Mouse (Mus musculus) kidney, postnatal 4 days (tissue): ENCODE data around the gene Nfe2.
A peak's percentile ranks its signal among the peaks of the same experiment; 100 is the strongest.
"Not testable (repeated sequence)": the region's sequence is repeated elsewhere in the genome, so short reads cannot be mapped to it uniquely, and the experiment has no call there.

ENCODE experiments used
- DNase-seq, 2 experiments: peaks; one replicate each; pipeline ENCODE4 v3.0.0; 2021; ENCODE audit warnings: mixed read lengths in 2 of 2

The Nfe2 gene

DNA sequence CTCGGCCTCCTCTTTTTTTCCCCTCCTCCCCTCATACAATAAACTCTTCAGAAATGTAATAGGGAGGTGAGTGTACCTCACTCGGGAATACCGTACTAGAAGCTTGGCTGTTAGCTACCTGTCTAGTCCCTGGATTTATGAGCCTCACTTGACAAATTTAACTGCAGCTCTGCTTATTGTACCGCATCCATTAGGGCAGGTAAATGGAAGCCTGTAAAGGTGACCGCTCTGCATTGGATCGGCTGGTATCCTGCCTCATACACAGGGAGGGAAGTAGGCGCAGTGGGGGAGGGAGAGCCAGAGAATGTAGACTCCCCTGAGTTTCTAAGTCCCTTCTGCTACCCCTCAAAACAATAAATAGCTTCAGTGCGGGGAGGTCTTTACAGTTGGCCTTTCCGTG, 32.6 kb upstream of the Nfe2 start:
- no peak for DNase-seq

DNA sequence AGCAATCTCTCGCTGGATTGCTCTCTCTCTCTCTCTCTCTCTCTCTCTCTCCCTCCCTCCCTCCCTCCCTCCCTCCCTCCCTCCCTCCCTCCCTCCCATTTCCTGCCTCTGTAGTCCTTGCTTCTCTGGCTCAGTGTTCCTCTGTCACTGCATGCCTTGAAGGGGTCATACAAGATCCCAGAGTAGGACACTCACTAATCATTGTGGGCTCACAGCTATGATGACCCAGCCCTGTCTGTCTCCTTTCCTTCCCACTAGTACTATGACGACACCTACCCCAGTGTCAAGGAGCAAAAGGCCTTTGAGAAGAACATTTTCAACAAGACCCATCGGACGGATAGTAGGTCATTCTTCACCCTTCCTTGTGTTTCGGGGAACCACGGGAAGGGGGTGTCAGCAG, 32.2 kb upstream of the Nfe2 start:
- no peak for DNase-seq

DNA sequence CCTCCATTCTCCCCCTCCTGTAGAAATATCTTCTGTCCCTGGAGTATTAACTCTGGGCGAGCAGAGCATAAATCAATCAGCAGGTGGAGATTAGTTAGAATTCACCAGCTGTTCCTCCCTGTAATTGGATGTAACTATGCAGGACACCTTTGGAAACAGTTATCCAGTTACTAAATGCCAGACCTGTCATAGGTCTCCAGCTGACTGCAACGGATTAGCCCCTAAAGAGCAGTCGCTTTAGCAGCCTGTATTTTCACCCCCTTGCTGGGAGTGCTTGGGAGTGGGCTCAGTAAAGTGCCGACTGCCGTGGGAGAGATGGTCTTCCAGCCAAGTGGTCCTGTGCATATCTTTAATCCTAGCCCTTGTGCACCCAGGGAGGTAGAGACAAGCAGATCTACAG, 31.4 kb upstream of the Nfe2 start:
- no peak for DNase-seq

DNA sequence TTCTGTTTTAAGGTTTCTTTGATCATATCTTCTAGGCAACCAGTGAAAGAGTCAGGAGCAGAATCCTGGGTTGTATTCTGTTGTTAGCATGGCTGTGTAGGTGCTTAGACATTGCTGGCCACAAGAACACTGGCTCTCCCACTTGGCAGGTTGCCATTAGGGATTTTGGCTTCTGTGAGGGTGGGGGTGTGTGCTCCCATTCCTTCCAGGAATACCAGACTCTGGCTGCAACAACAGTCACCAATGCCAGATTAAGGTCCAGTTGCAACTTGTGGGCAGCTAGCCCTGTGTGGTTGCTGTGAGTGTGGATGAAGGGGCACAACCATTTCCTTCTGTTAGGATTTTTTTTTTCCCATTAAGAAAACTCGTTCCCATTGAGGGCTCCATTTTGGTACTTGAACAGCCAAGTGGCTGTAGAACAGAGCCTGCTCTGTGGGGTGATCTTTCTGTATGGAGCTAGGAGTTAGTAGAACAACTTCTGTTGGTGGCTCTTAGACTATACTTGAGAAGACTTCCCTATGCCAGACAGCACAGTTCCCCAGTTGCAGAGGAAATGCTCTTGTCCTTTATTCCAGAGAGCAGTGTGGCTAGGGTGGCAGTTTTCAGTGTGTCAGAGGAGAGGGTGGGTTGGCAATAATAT, 27.7 kb upstream of the Nfe2 start:
- DNase-seq, result no peak

DNA sequence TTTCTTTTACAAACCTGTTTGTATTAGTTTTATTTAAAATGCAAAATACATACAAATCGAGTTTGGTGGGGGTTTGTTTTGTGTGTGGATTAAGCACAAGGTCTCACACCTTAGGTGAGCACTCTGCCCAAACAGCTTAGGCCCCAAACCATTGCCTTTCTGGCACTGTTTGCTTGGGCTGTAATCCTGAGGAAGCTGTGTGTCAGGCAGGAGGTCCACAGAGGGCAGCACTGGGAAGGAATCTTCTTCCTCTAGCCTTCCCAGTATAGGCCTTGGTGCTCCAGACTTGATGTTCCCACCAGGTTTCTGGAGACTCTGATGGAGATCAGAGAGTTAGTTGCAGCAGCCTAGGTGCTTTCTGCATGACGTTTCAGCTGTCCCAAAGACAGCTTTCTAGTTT, 26.4 kb upstream of the Nfe2 start:
- DNase-seq, result no peak

DNA sequence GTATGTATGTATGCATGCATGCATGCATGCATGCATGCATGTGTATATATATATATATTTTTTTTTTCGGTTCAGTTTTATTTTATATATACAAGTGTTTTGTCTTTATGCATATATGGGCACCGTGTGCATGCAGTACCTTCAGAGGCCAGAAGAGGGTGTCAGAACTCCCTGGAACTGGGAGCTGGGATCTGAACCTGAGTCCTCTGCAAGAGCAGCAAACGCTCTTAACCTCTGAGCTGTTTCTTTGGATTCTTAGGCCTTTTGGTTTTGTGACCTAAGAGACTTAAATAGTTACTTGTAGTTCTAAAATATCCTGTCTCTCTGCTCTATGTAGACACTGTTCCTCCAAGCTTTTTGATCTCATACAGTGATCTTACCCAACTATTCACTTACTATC, 25.9 kb upstream of the Nfe2 start:
- peak; percentile 77 to 79 for DNase-seq

DNA sequence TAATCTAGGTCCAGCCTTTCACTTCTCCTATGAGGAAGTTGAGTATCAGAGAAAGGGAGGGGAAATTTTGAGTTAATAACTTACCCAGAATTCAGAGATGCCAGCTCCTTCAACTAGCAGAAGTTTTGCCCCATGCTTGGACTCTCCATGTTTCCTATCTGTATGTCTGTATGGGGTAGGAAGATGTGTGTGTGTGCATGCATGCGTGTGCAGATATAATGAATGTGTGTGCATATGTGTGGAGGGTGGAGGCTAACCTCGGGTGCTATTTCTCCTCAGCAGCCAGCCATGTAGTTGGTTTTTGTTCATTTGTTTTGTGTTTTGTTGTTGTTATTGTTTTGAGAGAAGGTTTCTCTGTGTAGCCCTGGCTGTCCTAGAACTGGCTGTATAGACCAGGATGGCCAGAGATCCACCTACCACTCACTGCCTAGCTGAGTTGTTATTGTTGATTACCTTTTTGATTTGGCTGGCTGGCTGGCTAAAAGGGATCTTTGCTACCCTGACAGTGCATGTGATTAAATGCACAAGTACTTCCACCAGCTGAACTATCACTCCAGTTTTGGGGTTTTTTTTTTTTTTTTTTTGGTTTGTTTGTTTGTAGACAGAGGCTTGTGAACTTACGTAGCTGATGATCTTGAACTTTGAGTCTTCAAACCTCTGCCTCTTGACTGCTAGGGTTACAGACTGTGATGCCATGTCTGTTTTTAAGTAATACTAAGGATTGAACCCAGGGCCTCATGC, 23.4 kb upstream of the Nfe2 start:
- no peak for DNase-seq

DNA sequence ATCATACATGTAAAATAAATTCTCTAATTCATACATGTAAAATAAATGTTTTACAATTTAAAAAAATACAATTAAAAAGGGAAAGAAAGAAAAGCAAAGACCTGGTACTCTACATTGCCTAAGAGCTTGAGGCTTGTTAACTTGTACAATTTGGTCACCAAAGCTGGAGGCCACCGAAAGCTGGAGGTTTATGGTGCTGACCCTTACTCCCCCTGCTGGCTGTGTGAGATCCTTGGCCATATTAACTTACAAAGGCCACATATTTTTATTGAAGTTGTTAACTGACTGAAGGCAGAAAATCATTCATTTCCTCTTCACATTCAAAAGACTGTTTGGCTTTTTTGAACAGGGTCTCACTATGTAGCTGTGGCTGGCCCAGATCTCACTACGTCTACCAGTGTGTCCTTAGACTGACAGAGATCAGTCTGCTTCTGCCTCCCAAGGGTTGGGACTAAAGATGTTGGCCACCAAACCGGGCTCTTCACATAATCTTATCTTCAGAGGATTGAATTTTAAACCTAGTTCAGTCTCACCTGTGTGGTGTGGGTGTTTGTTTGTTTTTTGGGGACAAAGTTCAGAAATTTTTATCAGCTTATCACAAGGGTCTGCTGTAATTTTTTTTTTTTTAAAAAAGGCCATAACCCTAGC, 22.7 kb upstream of the Nfe2 start:
- peak; percentile 62 to 70 for DNase-seq

DNA sequence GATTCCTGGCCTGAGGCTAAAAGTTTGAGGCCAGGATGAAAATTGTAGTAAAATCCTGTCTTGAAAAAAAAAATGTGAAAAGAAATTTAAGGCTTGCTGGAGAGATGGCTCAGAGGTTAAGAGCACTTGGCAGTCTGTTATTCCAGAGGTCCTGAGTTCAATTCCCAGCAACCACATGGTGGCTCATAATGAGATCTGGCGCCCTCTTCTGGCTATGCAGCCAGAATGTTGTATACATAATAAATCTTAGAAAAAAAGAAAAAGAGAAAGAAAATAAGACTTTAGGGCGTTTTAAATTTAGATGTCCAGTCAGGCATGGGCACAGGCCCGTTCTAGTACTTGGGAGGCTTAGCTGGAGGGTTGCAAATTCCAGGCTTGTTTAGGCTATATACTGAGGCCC, 21.5 kb upstream of the Nfe2 start:
- DNase-seq, result peak; percentile 68 to 73

DNA sequence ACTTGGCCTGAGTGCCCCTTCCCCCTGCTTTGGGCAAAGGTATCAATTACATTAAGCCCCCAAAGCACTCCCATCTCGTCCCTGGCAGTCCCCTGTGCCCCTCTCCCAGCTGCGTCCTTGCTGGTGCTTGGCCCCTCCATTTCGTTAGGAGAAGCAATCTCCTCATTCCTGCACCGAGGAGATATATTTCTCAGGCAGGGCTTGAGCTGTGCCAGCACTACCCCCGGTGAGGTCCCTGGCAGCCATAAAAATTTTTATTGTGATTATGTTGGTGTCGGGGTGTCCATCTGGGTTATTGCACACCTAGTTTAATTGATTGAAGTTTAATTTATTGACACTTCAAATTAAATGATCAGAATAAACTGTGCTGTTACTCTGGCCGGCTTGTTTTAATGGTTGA, 19.7 kb upstream of the Nfe2 start:
- DNase-seq, result no peak

DNA sequence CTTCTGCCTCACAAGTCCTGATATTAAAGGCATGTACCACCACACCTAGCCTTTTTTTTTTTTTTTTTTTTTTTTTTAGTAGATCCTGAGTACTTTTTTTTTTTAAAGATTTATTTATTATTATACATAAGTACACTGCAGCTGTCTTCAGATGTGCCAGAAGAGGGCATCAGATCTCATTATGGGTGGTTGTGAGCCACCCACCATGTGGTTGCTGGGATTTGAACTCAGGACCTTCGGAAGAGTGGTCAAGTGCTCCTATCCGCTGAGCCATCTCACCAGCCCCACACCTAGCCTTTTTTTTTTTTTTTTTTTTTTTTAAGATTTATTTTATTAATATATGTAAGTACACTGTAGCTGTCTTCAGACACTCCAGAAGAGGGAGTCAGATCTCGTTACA, 17.7 kb upstream of the Nfe2 start:
- DNase-seq, result not testable (repeated sequence)

DNA sequence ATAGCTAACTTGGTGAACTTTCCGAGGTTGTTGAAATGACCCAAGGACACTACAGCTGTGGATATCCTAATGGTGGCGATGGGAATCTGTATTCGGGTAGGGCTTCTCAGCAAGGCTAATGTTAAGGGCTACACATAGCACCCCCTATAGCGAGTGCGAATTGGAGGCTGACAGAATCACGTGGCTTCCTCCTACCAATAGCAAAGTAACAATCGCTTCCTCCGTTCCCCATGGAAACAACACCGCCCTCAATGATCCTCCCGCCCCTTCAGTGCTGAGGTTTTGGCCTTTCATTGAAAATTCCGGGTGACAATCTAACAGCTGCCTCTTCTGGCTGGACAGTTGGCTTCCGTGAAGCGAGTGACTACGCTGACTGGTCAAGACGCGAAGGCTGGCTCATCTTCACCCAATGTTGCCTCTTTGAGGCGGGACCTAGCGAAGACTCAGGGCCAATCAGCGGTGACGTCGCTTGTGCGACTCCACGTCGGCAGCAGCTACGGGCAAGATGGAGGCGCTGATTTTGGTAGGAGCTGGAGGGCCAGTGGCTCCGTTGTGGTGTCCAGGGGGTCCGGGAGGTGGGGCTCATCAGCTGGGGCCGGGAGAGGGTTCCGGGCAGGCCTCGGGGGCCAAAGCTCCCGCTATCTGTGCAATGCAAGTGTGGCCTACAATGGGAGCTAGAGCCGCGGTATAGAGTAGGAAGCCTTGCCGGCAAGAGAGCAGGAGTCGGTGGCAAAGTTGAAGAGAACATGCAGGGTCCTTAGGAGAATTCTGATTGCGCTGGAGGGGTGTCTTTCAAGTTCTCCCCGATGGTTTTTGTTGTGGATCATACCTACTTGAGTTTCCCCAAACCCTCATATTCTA, 14.4 kb upstream of the Nfe2 start, which contains the start of gene Copz1:
Gene Copz1 (plus strand): TSS at position 296 of the 861 bp plus-strand sequence.
- DNase-seq, result peak; percentile 95 to 97

DNA sequence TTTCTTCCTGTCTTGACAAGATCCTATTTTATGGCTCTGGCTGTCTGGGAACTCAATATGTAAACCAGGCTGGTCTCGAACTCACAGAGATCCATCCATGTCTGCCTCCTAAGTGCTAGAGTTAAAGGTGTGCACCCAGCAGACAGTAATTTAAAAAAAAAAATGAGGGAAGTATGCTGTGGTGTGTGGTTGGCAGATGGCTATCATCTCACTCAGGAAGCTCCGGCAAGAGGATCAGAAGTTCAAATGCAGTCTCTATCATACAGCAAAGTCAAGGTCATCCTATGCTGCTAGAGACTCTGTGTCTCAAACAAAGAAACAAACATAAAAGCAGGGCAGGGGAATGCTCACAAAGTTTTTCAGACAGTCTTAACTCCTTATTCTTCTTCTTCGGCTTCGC, 10.7 kb upstream of the Nfe2 start:
- no peak for DNase-seq

DNA sequence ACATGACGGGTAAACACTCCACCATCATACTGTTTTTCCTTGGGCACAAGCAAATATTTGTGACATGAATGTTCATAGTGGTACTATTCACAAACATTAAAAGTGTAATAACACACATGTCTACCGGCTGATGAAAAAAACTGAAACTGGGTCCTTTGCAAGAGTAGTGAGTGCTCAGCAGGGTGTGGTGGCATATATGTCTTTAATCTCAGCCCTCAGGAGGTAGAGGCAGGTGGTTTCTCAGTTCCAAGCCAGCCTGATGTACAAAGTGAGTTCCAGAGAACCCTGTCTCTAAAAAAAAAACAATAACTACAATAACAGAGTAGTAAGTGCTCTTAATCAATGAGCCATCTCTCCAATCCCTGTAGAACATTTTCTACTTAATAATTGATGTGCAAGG, 6.6 kb upstream of the Nfe2 start:
- no peak for DNase-seq

DNA sequence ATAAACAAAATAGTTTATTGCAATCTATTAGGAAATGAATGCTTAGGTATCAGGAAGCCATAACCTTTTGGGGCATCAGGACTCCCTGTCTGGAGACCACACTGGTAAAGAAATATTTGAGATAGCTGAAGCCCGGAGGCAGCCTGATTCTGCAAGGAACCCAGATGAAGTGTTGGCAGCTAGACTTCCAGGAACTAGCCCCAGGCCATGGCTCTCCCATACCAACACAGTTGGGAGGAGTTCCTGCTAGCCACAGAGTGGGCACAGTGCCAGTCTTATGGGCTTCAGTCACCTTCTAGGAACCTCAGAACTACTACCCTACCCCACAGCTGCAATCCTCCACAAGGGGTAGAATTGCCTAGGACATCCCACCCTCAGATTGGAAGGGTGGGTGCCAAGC, 1.8 kb upstream of the Nfe2 start:
- peak; percentile 29 to 35 for DNase-seq

DNA sequence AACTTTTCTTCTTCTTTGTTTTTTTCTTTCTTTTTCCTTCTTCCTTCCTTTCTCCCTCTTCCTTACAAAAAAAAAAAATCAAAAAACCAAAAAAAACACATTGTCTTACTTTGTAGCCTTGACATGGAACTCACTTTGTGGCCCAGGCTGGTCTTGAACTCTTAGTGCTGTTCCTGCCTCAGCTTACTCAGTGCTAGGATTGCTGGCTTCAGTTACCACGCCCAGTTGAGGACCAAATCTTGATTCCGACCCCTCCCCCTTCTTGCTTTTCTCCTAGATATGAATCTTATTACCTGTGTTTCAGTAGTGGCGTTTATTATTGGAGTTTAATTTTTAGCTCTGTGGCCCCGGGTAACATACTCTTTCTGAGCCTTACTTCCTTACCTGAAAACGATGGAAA, 959 bp upstream of the Nfe2 start:
- no peak for DNase-seq

DNA sequence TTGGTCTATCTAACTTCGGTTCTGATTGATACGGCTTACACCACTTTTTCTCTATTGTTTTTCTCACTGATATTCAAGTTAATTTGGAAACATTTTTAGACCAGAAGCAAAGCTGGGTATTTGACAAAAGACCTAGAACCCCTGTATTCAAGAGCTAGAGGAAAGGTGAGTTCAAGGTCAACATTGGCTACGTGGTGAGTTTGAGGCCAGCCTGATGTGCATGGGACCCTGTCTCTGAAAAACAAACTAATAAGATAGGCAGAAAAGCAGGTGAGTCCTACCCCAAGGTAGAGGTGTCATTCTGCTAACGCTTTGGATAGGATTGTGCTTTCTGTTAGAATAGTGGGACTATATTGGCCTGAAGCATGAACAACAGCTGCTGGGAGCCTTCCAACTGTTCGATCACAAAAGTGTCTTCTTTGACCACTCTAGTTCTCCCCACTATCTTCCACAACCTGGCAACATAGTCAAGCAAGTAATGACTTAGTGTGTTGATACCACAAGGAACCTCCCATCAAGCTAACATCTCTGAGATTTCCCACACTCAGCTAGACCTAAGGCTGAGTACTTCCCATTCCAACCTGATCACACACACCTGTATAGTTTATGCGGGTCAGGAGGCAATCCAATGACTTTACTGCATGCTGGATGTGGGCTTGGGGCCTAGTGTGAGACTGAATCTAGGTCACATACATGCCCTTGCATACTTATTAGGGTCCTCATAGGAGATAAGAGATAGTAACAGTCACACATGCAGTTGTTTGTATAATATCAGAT, 1.8 kb downstream of the Nfe2 start:
- DNase-seq, result no peak

DNA sequence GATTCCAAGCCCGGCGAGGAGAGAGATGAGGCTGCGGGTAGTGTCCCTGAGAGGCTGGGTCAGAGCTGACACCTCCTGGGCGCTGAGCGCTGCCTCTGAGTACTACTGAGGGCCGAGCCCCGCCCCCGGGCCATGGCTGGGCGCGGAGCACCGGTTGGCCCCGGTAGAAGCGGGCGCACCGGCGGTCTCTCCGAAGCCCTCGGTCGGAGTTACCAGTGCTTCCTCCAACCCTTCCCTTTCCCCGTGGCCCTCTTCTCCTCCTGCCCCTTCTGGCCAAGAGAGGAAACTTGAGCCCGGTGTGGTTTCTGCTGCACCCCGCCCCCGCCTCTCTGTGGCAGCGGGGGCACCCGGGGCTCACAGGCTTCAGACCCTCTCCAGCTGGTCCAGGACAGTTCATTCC, 3.0 kb downstream of the Nfe2 start:
- peak; percentile 64 to 72 for DNase-seq

DNA sequence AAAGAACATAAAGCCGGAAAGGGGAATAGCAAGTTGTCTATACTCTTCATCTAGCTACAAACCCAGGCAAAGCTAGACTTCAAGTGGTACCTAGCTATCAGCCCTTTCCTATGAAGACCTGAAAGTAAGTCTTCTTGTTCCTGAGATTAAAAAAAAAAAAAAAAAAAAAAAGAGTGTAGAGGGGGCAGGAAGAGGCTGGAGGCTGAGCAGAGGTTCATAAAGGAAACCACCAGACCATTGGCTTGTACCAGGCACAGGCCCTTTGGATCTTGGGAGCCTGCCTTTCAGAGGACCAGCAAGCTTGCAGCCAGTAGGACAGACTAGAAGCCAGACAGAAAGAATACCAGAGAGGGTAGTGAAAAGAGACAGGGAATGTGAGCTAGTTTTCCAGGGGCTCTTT, 4.9 kb downstream of the Nfe2 start:
- DNase-seq, result no peak

DNA sequence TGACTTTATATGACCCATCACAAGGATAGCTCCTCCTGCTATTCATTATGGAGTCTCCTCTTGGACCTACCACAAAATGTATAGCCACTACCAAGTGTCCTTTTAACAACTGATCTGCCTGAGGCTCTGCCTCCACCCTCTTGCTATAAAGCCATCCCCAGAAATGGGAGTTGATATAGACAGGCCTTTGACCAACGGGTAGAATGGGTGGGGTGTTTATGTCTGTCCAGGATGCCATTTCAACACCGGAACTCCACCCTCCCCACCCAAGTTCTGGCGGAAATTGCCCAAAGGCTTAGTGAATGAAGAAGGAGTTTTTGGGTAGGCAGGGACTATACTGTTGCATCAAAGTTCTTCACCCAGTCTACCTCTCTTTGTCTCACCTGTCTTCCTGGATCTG, 5.5 kb downstream of the Nfe2 start:
- DNase-seq, result no peak

DNA sequence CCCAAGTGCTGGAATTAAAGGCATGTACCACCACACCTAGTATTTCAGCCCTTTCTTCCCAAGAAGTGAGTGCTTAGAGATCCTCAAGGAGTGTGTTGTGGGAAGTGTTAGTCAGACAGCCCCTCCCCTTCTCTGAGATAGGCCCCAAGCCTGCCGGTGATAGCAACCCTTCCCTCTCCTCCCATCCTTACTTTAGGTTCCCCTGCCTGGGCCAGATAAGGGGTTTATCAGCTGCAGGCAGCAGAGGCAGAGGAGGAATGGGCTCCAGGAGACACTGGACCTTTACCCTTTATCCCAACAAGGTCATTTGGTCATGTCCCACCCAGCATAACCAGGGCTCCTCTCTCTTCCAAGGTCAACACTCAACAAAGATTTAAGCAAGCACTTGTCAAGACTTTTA, 6.6 kb downstream of the Nfe2 start:
- DNase-seq, result no peak

DNA sequence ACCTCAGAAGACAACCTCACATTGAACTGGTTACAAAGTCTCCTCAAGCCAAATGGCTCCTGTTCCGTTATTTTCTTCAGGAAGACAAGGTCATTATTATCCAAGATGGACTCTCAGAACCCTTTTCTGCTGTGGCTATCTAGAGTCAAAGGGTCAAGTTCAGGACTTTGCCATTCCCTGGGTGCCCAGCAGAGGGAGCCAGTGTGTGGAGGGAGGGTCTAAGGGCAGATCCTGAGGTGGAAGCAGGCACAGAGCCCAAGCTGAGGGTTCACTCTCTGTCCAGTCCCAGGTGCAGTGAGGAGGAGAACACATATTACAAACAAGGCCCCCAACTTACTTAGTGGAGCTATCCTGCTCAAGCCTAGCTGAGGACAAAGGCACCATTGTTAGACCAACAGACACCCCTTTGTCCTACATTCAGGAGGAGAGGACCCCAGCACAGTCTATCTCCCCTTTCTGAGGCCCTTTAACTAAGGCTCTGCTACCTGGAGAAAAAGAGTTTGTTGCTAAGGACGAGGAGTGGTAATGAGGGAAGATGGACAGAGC, 7.9 kb downstream of the Nfe2 start:
- peak; percentile 82 for DNase-seq
